Mouse (Mus musculus): ENCODE results near the gene Slco3a1.

- TF ChIP-seq EP300 (IDR thresholded peaks at IDR 0.05; ENCODE audit: low read depth), result no peak
- no peak for TF ChIP-seq CTCF (IDR thresholded peaks at IDR 0.05; ENCODE audit: low read depth)
These were observed 192.9 kb downstream of the Slco3a1 start for GRCm38 (mm10) chr7:74361677-74362076.
